Mouse (Mus musculus) heart, embryonic 10.5 days (tissue): ENCODE measurements around the gene Acot5. TPM values are rescaled to one million over a fixed set of nuclear protein-coding genes. Genes with fewer than 3 reads are reported as not detected.

Experiments
- DNase-seq: peaks from one replicate; pipeline ENCODE4 v3.0.0-alpha.2; 2017; ENCODE audit warnings: low spot score
- H3K27ac ChIP-seq: fragments of 300-500 bp; sonication (generic); 2 replicates; pipeline ENCODE4 v1.5.1; 2016; ENCODE audit warnings: mild to moderate bottlenecking
- H3K27me3 ChIP-seq: fragments of 300-500 bp; sonication (generic); 2 replicates; pipeline ENCODE4 v1.6.1; 2016; ENCODE audit warnings: mild to moderate bottlenecking; ENCODE audit not compliant: poor library complexity, insufficient read depth, severe bottlenecking
- H3K36me3 ChIP-seq: fragments of 300-500 bp; sonication (generic); 2 replicates; pipeline ENCODE4 v1.6.1; 2016; ENCODE audit warnings: mild to moderate bottlenecking, moderate library complexity
- H3K4me1 ChIP-seq: fragments of 300-500 bp; sonication (generic); 2 replicates; pipeline ENCODE4 v1.6.1; 2016; ENCODE audit warnings: mild to moderate bottlenecking
- H3K4me3 ChIP-seq: fragments of 300-500 bp; sonication (generic); 2 replicates; pipeline ENCODE4 v1.5.1; 2016; ENCODE audit warnings: mild to moderate bottlenecking, moderate library complexity
- H3K9me3 ChIP-seq: fragments of 300-500 bp; sonication (generic); 2 replicates; pipeline ENCODE4 v1.6.1; 2016; ENCODE audit warnings: mild to moderate bottlenecking, moderate library complexity
- WGBS: fragments of 180-500 bp; shearing (Covaris S2); methylation state at CpG from one replicate; pipeline ENCODE4 v1.1.7; 2016; 5-methylcytosine and 5-hydroxymethylcytosine counted together
- polyA plus RNA-seq: library from polyadenylated mRNA; unstranded; fragments of >200 nt; fragmentation: Nextera tagmentation; extraction: Ambion mirVana; gene quantifications from 2 replicates; pipeline ENCODE4 v1.2.1, GENCODE M21; 2016

The Acot5 gene
- polyA plus RNA-seq, 1 experiment from 2014 or later: not detected

DNA sequence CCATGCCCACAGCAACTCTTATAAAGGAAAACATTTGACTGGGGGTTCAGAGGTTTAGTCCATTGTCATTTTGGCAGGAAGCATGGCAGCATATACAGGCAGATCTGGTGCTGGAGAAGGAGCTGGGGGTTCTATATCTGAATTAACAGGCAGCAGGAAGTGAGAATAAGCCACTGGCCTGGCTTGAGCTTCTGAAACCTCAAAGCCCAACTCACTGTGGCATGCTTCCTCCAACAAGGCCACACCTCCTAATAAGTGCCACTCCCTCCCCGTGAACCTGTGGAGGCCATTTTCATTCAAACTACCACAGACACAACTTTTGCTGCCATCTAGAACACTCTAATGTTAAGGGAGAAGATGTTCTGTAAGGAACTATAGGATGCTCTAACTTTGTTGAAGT is 38.6 kb downstream of the Acot5 start:
- no peaks in the 10 kb centered on the region for H3K4me1 ChIP-seq
- 72% methylated on average over 1 of the region's 1 CpGs for WGBS
- DNase-seq: no peak
- no peaks in the 10 kb centered on the region for H3K27me3 ChIP-seq
- no peak overlapping the region for H3K27ac ChIP-seq
- no peak overlapping the region for H3K4me3 ChIP-seq
- no peaks in the 10 kb centered on the region for H3K36me3 ChIP-seq
- no peaks in the 10 kb centered on the region for H3K9me3 ChIP-seq

DNA sequence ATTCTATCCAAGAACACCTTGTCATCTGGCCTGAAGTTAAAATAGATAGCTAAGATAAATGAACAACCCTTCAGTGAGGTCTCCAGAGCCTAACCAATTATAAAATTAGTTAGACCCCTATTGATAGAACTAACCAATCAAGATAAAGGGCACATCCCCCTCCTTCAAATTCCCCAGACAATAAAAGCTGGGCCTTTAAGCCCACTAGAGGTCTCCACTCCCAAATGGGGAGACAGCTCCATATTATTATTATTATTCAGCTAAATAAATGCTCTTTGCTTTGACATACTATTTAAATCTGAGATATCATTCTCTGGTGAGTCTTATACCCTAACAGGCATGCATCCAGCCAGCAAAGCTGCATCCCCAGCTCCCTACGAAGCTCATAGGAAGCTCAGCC is 40.8 kb downstream of the Acot5 start:
- H3K9me3 ChIP-seq: no peaks in the 10 kb centered on the region
- DNase-seq: no peak
- H3K36me3 ChIP-seq: no peaks in the 10 kb centered on the region
- 83% methylated on average over 1 of the region's 1 CpGs for WGBS
- no peaks in the 10 kb centered on the region for H3K27me3 ChIP-seq
- H3K4me3 ChIP-seq: no peak overlapping the region
- H3K4me1 ChIP-seq: peaks cover 9% of the 10 kb centered on the region
- no peak overlapping the region for H3K27ac ChIP-seq

DNA sequence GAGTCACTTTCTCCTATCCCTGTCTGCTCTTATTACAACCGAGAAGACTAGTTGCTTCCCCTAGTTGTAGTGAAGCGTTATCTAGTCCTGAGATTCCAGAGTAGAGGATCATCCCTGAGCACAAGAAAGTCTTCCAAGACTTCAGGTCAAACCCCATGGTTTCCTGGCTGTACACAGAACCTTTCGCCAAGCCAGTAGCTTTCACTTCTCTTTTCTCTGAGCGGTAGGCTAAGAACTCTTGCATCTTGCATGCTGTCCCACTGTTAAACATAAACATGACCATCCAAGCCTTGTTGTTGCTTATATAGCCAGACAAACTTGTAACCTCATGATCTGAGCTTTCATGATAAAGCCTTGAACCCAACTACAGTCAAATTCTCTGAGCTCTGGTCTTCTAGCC is 41.7 kb downstream of the Acot5 start:
- no peaks in the 10 kb centered on the region for H3K9me3 ChIP-seq
- WGBS: 81% methylated on average over 4 of the region's 4 CpGs
- no peak overlapping the region for H3K4me3 ChIP-seq
- no peaks in the 10 kb centered on the region for H3K27me3 ChIP-seq
- peaks cover 11% of the 10 kb centered on the region for H3K4me1 ChIP-seq
- H3K27ac ChIP-seq: no peak overlapping the region
- no peak for DNase-seq
- H3K36me3 ChIP-seq: no peaks in the 10 kb centered on the region

DNA sequence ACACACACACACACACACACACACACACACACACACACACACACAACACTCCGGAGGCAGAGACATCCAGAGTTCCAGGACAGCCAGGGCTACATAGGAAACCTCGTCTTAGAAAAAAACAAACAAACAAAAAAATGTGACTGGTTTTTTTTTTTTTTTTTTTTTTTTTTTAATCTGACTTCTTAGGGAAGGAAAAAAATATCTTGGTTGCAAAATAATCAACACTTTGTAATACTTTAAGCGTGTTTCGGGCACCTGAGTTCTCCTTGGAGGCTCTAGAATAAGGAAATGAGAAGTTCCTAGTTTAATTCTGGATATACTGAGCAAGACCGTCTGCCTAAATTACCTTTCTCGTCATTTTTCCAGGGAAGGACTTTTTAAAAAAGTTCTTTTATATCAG is 44.6 kb downstream of the Acot5 start:
- Histone ChIP-seq H3K4me1 (peaks cover 11% of the 10 kb centered on the region), H3K4me3 (peak overlapping the region; percentile 94), H3K9me3 (no peaks in the 10 kb centered on the region), H3K36me3 (no peaks in the 10 kb centered on the region), H3K27ac (peak overlapping the region; percentile 86; the same call in 1 of the 2 replicates), H3K27me3 (no peaks in the 10 kb centered on the region)
- WGBS: 52% methylated on average over 6 of the region's 6 CpGs
- DNase-seq: no peak

DNA sequence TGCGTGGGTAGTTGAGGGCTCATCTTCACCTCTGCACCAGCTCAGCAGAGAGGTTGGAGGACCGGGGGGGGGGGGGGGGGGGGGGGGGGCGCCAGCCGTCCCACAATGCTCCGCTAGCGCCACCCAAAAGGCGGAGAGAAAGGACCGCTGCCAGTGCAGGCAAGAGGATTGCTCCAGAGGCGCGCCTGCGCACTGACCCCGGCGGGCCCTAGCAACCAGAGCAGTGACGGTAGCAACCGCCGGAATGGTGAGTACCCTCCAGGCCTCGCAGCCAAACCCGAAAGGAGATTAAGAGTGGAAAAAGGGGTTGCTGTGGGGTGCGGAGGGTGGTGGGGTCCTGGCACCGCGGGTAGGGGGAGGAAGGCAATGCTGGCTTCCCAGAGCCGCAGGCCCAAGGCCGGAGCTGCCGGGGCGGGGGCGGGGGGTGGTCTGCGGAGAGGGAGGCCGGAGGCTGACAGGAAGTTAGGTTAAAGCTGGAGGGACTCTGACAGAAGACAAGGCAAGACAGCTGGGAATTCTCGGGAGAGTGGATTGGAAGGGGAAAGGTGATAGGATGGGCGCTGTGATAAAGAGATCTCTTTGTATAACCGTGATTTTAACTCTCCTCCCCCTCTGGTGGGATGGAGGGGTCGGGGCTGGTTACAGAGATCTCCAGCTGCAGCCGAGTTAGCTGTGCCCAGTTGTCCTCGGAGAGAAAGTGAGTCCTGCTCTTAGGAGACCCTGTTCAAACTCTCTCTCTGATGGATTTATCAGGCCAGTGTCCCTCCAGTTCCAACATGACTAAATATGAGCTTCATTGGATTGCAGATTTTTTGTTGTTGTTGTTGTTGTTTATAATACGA is 45.2 kb downstream of the Acot5 start, which contains the start of gene Dnal1:
Gene Dnal1 (plus strand): TSS at position 214 of the 842 bp plus-strand sequence.
- Histone ChIP-seq H3K4me1 (peaks cover 11% of the 10 kb centered on the region), H3K27ac (peak within 1 kb of the TSS; percentile 86), H3K36me3 (no peaks in the 10 kb centered on the region), H3K9me3 (no peaks in the 10 kb centered on the region), H3K27me3 (no peaks in the 10 kb centered on the region), H3K4me3 (peak within 1 kb of the TSS; percentile 94)
- peak; percentile 97 for DNase-seq
- WGBS: 3% methylated on average over 32 of the region's 35 CpGs

DNA sequence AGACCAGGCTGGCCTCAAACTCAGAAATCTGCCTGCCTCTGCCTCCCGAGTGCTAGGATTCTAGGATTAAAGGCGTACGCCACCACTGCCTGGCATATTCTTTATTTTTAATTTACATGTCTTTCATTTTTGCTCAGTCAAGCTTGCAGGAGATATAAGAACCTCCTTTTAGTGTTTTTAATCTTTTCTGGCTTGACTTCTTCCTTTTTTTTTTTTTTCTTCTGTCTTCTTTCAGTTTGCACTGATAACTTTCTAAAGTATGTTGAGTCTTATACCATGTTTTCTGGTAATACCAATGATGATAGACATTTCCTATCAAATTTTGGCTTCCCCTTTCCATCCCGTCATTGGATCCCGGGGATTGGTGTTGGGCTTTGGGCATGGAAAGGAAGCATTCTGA is 50.5 kb downstream of the Acot5 start:
- H3K9me3 ChIP-seq: no peaks in the 10 kb centered on the region
- H3K36me3 ChIP-seq: 0 out of 2 replicates have a peak, but pooled peaks cover 2% of the 10 kb centered on the region
- DNase-seq: no peak
- H3K27ac ChIP-seq: no peak overlapping the region
- WGBS: 93% methylated on average over 5 of the region's 5 CpGs
- H3K4me3 ChIP-seq: no peak overlapping the region
- H3K27me3 ChIP-seq: no peaks in the 10 kb centered on the region
- H3K4me1 ChIP-seq: peaks cover 6% of the 10 kb centered on the region

Other genes starting within 250 kb of the Acot5 start
- gene Numb, start 147.4 kb upstream of the Acot5 start, polyA plus RNA-seq: 38.8 and 39.1 TPM in 2 replicates
- gene Riox1, start 118.7 kb upstream of the Acot5 start, polyA plus RNA-seq: 12.3 and 19.4 TPM in 2 replicates
- gene Heatr4, start 84.5 kb upstream of the Acot5 start, polyA plus RNA-seq: not detected in 2 replicates
- 23.1 and 35.2 TPM in 2 replicates for gene Acot2, start 81.5 kb upstream of the Acot5 start, polyA plus RNA-seq
- gene Acot1, start 59.8 kb upstream of the Acot5 start, polyA plus RNA-seq: 15.3 and 23.3 TPM in 2 replicates
- 0.37 and 0.72 TPM in 2 replicates for gene Acot4, start 30.9 kb upstream of the Acot5 start, polyA plus RNA-seq
- not detected in 2 replicates for gene Gm49366, start 30.4 kb upstream of the Acot5 start, polyA plus RNA-seq
- 0.34 and 0.60 TPM in 2 replicates for gene Acot3, start 17.2 kb upstream of the Acot5 start, polyA plus RNA-seq
- gene Acot6, start 31.3 kb downstream of the Acot5 start, polyA plus RNA-seq: 0.67 and 0.69 TPM in 2 replicates
- gene Dnal1, start 45.0 kb downstream of the Acot5 start, polyA plus RNA-seq: 3.4 and 3.7 TPM in 2 replicates
- 0.71 and 1.1 TPM in 2 replicates for gene Pnma1, start 79.2 kb downstream of the Acot5 start, polyA plus RNA-seq
- 8.0 and 10.5 TPM in 2 replicates for gene Elmsan1, start 149.6 kb downstream of the Acot5 start, polyA plus RNA-seq
- gene Ptgr2, start 215.9 kb downstream of the Acot5 start, polyA plus RNA-seq: 52.7 and 79.6 TPM in 2 replicates
- 67.0 and 77.1 TPM in 2 replicates for gene Zfp410, start 247.5 kb downstream of the Acot5 start, polyA plus RNA-seq